Mouse (Mus musculus): ENCODE measurements around the gene Myo1h.

DNA sequence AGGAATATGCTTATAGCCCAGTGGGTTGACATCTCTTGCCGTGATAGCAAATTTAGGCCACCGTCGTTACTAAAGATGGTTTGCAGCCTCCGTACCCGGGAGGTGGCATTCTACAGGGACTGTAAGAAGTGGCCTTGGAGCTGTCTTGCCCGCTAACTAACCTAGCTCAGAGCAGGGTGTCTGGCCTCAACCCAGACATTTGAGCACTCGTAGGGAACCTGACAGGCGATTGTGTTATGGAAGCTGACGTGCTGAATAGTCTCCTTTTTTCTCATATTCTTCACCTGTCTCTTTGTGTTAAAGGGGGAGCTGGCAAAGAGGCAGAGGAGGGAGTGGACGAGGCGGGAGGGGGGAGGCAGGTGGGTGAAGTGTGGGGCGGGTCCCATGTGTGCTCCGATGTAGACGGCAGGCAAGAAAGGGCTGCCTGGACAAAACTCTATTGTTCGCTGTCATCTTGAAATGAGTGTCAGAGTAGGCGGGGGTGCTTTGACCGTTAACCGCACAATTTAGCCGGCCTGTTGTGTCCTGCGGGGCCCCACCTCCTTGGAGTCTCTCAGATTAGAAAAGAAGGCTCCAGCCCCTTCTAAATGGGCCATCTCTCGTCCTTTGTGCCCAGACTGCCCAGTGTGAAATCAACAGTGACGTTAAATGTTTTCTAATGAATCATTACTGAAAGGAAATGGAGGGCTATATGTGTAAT lies 10.3 kb downstream of the Myo1h start:
- TF ChIP-seq POLR2A (IDR thresholded peaks at IDR 0.05; ENCODE audit: low read depth, low read length) (no peak), CTCF (IDR thresholded peaks at IDR 0.05; ENCODE audit: extremely low read depth, insufficient read length, insufficient replicate concordance, low read depth, low read length) (no peak)
